Mouse (Mus musculus) central nervous system, embryonic 14 days (tissue): Measurements from ENCODE around the gene Rsad1. TPM values are rescaled to one million over a fixed set of nuclear protein-coding genes. Genes with fewer than 3 reads are reported as not detected.

Experiments
- polyA plus RNA-seq: library from polyadenylated mRNA; depleted of rRNA; stranded (reverse); fragments of >200 nt; gene quantifications from 2 replicates; pipeline ENCODE4 v1.2.3, GENCODE M21; 2012; rRNA removed

The Rsad1 gene
- polyA plus RNA-seq: 7.5 and 9.1 TPM in 2 replicates

DNA sequence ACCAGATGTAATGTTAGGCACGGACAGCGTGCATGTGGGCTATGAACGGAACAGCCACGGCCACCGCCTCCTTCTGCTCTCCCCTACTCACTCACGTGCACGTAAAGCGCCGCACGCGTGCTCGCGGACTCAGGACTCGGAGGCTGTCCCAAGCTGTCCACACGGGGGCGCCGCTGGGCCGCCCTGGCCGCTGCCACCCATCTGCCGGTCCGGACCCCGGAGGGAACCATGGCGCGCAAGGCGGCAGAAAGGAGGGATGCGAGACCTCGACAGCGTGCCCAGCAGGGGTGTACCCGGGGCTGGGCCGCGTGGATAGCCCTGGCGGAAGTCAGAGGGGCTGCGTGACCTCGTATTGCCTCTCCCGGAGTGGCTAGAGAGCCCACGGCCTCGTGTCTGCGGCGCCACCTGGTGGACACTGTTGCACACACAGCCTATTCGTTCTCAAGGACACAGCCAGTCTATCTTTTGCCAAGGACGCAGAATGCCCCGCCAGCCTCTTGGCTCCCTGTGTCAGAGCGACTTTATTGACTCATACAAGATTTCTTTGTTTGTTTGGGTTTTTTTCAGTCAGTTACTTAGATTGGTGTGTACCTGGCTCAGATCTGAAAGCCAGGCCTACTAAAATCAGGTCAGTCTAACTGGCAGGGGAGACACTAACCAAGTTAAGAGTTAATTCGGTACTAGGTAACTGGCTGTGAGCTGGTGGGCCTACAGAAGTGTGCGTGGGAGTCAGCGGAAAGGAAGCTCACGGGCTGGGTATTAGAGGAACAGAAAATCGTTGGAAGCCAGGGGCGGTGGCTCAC lies at the start of gene Rsad1:
Gene Rsad1, minus strand, starts transcription at position 368 of the 803 bp plus-strand sequence.

DNA sequence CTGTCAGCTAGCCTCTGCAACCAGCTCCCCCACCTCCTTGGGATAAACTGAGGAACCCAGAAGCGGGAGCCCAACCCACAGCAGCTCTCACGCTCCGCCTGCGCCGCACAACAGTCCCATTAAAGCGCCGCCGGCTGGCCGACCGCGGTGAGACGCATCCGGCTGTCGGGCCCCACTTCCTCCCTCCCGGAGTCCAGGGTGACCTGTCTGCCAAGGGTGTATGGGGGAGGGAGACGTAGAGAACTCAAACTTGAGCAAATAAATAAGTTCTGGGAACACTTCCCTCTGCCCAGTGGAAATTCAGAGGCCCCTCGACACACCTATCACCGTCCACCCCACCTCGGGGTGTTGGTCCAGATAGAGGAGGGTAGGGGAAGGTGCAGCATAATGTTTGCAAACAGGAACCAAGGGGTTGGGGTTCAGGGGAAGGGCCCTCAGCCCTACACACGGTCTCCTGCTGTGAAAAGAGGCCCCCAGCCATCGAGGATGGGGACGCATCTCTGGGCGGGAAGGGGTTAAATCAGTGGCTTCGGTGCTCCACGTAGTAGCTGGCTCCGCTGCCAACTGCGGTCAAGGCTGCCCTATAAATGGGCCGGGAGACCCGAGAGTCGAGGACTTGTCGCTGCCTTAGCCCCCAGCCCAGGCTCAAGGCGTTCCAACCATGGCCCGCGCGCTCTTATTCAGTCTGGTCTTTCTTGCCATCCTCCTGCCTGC lies 15.5 kb upstream of the Rsad1 start, which contains the start of gene Chad:
Gene Chad, plus strand, starts transcription at position 611 of the 714 bp plus-strand sequence.

GRCm38 (mm10) chr11:94521219-94521843 lies 27.7 kb downstream of the Rsad1 start, which contains the start of gene Mycbpap:
TSS of gene Mycbpap (minus strand) at chr11:94521742.

DNA sequence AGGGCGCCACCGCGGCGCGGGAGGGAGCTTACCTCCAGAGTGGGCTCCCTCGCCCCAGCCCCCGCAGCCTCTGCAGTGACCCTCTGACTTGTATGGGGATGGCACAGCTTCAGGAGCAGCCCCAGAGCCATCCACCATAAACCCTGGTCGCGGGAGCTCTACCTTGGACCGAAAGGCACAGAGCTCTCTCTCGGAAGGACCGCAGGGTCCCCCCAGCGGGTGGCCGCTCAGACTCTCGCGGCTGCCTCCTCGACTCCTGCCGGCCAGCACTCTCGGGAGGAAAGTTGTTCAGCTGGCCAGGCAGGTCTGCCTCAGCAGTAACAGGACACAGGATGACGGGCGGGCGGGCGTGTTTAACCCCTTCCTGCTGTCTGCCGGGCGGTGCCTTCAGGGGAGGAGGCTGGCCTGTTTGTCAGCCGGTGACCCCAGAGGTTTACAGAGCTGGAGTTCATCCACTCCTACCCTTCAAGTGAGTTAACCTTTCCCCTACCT lies 49.3 kb downstream of the Rsad1 start, which contains the start of gene Epn3:
Gene Epn3, minus strand, starts transcription at position 314 of the 492 bp plus-strand sequence.

Other genes starting within 250 kb of the Rsad1 start
- gene Luc7l3, start 227.3 kb downstream of the Rsad1 start, polyA plus RNA-seq: 220 and 239 TPM in 2 replicates
- 48.4 and 52.5 TPM in 2 replicates for gene Ankrd40, start 221.3 kb downstream of the Rsad1 start, polyA plus RNA-seq
- 0.63 and 0.79 TPM in 2 replicates for gene Abcc3, start 156.3 kb downstream of the Rsad1 start, polyA plus RNA-seq
- gene Cacna1g, start 75.1 kb downstream of the Rsad1 start, polyA plus RNA-seq: 155 and 233 TPM in 2 replicates
- 0.39 and 0.90 TPM in 2 replicates for gene Spata20, start 63.1 kb downstream of the Rsad1 start, polyA plus RNA-seq
- gene Epn3, start 49.3 kb downstream of the Rsad1 start, polyA plus RNA-seq: 0.85 and 1.1 TPM in 2 replicates
- 3.6 and 3.7 TPM in 2 replicates for gene Mycbpap, start 27.5 kb downstream of the Rsad1 start, polyA plus RNA-seq
- 0.33 and 3.4 TPM in 2 replicates for gene Chad, start 15.8 kb upstream of the Rsad1 start, polyA plus RNA-seq
- 7.9 and 13.1 TPM in 2 replicates for gene Acsf2, start 52.6 kb upstream of the Rsad1 start, polyA plus RNA-seq
- gene Lrrc59, start 80.5 kb upstream of the Rsad1 start, polyA plus RNA-seq: 103 and 113 TPM in 2 replicates
- gene Mrpl27, start 104.5 kb upstream of the Rsad1 start, polyA plus RNA-seq: 112 and 116 TPM in 2 replicates
- 11.3 and 15.3 TPM in 2 replicates for gene Eme1, start 104.7 kb upstream of the Rsad1 start, polyA plus RNA-seq
- 22.2 and 27.7 TPM in 2 replicates for gene Xylt2, start 128.3 kb upstream of the Rsad1 start, polyA plus RNA-seq
- 0.04 and 0.11 TPM in 2 replicates for gene Gm11541, start 155.2 kb upstream of the Rsad1 start, polyA plus RNA-seq
- 0.14 TPM in 1 of 2 replicates, not detected in the other for gene Cdc34b, start 192.5 kb upstream of the Rsad1 start, polyA plus RNA-seq
- not detected in 2 replicates for gene Tmem92, start 233.4 kb upstream of the Rsad1 start, polyA plus RNA-seq